Mouse (Mus musculus) megakaryocyte progenitor cell, adult 5-6 weeks (primary cell): ENCODE results near the gene Ngfr. TPM values are rescaled to one million over a fixed set of nuclear protein-coding genes. Genes with fewer than 3 reads are reported as not detected.
A peak's percentile ranks its signal among the peaks of the same experiment; 100 is the strongest.
"Not testable (repeated sequence)": the region's sequence is repeated elsewhere in the genome, so short reads cannot be mapped to it uniquely, and the experiment has no call there.

Experiments
- ATAC-seq: replicated peaks from 2 replicates; pipeline ENCODE4 v1.8.0; 2016; ENCODE audit warnings: mild to moderate bottlenecking, moderate TSS enrichment, inconsistent platforms; ENCODE audit not compliant: poor library complexity
- total RNA-seq, 2 experiments: library from RNA; stranded (forward) in 1 of 2; stranded (reverse) in 1 of 2; fragments of 157-497, 149-512 nt in 1 of 2; fragments of 200-1000 nt in 1 of 2; gene quantifications; 2 replicates each; pipeline versions ENCODE4 v1.2.3 to v1.2.4; 2015 to 2017

Ngfr gene
- total RNA-seq (2015), result not detected in 2 replicates
- total RNA-seq (2017), result not detected in 2 replicates

DNA sequence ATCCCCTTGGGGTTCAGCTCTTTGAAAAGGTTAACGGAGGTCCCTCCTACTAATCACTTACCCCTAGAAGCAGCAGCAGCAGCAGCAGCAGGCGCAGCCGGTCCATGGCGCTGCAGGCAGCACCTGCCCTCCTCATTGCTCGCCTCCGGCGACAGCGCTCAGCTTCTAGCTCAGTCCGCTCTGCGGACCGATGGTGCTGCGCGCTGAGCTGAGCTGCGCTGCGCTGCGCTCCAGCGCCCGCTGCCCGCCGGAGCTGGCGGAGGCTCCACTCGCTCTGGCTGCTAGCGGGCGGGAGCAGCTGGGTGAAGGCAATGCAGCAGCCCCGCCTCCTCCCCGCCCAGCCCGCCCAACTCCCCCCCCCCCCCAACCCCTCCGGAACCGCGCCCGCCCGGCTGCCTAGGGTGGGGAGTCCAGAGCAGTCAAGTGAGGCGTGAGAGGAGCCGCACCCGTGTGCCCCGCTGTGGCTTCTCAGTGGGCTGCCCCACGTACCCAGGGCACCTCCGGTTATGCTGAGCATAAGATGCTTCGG lies at the start of gene Ngfr:
Gene Ngfr, minus strand, starts transcription at position 313 of the 529 bp plus-strand sequence.
- peak; percentile 13; the same call in 1 of the 2 replicates for ATAC-seq

DNA sequence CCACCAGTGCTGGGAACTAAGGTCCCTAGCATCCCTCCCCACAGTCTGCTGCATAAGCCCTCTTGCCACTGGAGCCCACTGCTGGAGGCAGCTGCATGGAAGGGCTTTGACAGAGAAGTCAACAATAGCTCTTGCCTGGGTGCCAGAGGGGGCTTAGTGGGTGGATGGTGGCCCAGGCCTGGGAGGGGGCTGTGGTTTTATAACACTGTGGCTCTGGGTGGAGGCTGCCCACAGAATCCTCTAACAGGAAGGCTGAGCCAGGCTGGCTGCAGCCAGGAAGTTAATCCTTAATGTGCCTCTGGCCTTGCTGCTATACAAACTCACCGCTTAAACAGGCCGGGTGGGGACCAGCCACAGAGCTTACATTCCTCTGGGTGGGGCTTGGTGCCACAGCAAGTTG lies 47.5 kb upstream of the Ngfr start:
- ATAC-seq, result no peak

DNA sequence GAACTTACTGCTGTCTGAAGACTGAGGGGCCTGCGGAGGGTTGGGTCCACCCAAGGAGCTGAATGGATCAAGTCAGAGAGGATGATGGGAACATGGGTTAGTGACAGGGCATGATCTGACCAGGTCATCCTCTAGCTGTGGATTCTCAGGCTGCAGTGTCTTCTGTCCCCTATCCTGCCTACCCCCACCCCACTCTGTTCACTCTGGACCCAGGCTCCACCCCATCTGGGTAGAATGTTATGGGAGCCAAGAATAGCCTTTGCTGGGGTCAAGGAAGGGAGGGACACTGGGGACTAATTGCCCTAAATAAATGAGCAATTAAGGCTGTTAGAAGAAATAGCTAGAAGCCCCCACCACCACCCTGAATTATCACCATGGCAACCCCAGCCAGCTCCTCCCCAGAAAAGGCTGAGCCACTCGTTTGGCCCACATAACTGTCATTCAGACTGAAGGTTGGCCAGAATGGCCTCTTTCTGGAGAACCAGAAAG lies 46.0 kb upstream of the Ngfr start:
- ATAC-seq, result no peak

DNA sequence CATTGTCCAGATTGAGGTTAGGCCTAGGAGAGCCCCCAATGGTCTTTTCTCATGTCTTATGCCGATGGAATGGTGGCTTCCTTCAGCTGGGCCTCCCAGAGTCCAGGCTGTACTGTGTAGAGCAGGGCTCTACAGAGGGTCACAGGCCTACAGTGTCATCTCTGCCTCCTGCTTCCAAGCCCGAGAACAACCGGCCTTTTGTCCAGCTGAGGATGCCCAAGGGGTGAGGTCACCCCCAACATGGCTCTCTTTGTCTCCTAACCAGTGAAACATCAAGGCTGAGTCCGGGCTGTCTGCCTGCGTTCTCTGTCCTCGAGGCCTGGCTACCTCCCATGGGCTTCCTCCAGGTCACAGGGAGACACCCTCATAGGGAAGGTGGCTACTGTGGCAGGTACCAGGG lies 44.9 kb upstream of the Ngfr start:
- ATAC-seq, result no peak

DNA sequence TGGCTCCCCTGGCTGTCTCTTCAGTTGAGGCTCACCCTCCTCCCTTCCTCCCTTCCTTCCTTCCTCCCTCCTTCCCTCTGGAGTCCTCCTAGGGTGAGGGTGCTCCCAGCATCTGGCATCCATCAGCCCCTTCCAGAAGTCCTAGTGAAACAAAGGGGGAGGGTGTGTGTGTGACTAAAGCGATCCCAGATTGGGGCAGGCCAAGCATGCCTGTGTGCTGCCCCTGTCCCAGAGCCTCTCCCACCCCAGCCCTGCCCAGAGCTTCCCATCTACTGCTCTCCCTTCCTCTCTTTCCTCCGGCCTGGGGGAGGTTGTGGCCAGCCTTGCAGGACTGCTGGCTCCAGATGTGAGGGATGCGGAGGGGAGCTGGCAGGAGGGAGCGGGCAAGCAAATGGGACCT lies 43.8 kb upstream of the Ngfr start:
- ATAC-seq, result no peak

DNA sequence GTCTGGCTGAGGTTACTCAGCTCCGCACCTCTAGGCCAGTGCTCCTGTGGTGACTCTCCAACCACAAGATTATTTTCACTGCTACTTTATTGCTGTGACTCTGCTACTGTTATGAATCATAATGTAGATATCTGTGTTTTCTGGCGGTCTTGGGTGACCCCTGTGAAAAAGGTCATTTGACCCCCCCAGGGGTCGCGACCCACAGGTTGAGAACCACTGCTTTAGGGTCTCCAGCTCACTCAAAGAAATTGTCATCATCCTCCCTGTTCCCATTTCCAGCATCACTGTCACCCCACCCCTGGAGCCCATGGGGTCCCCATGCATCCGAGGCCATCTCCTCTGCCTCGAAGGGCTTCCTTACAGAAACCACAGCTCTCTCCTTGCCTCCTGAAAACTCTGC lies 43.0 kb upstream of the Ngfr start:
- no peak for ATAC-seq

DNA sequence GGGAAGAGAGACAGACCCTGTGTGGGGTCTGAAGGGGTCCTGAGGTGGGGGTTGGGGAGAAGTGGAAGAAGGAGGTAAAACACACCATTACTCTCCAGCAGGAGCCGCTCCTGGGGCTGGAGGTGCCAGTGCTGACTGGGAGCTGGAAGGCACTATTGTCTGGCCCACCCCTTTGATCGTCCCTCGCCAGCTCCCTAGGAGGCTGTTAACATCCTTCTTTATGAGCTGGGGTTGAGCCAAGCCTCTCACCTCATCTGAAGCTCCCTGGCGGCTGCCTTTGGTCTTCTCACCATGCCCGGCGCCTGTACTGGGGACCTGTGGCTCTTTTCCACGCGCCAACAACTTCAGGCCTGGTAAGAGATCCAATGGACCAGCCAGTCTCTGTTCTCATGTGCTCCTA lies 34.9 kb upstream of the Ngfr start:
- no peak for ATAC-seq

DNA sequence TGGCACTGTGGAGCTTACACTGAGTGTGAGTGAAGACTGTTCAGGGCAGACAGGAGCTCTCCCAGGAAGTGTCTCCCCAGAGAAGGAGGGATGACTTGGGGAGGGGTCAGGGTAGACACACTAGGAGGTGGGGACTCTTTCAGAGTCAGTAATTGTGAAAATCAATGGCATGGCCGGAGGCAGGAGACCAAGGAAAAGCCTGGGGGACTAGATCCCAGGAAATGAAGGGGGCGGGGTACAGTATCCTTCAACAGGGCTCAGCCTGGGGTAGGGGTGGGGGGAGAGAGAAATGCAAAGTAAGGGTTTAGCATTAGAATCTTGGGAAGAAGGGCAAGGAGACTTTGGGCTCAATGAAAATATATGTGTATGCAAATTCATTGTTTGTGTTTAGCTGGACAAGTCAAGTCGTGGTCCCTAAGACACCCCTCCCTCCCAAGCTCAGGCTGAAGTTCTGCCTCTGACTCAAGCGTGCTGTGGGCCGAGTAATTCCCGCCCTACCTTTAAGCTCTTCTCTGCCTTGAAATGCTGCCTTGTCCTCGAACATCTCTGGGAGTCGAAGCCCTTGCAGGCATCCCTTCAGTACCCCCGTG lies 34.1 kb upstream of the Ngfr start:
- no peak for ATAC-seq

DNA sequence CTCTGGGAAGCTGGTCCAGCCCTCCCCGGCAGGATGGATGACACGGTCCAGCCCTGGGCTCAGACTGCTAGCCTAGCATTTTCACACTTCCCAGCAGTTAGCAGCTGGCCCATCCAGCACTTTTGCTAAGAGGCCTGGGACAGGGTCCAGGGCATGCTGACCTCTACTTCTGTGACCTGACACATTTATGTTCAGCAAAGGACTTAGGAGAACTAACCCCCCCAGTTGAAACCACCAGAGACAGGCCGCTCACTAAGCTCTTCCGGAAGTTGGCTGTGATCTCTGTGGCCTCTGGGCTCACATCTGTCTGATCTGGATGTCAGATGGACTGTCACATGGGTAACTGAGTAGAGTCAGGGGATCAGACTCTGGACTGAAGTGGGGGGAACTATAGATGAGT lies 33.5 kb upstream of the Ngfr start:
- ATAC-seq, result no peak

DNA sequence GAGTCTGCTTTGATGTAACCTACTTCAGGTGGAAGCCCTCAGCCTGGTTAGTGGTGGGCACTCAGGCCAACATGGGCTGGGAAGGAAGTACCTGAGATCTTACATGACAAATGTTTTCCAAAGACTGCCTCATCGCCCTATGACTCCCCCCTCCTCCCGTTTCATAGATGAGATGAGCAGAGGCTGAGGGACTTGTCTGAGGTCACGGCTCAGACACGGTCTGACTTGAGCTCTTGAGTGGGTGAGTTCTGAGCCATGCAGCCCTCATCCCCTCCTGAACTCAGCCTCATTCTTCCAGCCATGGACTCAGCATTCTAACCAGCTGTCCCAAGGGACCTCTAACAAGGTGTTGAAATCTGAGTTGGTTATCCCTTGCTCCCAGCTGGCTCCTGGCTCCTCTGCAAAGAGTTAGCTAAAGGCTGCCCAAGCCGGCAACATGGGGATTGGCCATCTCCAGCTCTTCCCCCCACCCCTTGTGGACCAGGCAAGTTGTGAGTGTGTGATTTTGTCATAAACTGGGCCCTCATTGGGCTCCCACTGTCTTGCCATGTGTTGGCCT lies 32.4 kb upstream of the Ngfr start:
- ATAC-seq, result no peak

DNA sequence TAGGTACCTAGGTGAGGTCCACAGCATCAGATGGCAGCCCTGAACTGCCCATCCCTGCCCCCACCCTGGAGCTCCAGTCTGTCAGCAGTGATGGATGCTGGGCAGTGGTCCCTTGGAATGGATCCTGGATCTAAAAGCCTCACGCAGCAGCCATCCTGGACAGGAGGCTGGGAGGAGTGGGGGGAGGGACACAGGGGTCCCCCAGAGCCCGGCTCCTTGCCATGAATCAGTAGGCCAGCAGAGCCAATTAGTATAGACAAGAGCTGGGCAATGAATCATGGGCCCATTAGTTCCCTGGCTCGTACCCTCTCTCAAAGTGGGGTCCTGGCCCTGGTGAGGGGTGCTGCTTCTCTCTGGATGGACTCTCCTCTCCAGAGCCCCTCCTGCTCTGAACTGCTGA lies 31.5 kb upstream of the Ngfr start:
- no peak for ATAC-seq

DNA sequence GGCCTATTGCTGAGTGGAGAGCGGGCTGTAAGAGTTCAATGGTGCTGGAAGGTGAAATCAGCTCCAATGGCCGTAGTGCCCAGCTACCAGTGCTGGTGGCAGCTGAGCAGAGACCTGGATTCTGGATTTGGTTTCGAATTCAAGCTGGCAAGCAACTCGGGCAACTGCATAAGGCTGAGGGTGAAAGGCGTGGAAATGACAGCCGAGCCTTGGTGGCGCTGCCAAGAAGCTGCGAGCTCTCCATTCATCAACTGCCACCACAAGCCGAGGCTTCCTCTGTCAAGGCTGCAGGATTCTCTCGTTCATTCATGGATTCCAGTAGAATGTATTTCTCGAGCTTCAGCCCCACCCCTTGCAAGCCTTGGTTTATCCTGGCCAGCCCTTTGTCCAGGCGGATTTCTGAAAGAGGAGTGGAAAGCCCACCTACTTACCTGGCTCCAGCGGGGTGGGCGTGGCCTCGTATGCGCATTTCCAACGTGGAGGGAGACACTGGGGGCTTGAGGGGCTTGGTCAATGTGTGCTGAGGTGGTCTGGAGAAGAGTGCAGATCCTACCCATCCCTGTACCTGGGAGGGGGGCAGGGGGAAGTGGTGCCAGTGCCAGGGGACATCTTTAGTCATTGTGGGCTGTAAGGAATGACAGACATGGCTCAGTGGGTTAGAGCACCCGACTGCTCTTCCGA lies 30.4 kb upstream of the Ngfr start:
- ATAC-seq, result no peak

DNA sequence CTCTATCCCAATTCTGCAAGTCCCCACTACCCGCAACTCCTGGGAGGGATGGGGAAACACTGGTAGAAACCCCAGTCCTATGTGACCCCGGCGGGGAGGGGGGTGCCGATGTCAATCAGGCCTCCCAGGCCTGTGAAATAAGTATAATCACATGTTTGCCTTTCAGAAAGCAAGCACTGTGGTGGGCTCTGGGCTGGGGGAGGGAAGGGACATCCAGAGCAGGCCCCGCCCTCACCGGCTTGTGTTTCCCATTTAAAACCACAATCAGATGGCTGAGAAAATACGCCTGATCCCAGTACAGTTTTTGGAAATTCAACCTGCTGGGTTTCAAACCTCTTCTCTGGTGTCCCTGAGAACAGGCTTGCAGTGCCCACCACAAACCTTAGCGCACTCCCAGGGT lies 27.2 kb upstream of the Ngfr start:
- no peak for ATAC-seq

DNA sequence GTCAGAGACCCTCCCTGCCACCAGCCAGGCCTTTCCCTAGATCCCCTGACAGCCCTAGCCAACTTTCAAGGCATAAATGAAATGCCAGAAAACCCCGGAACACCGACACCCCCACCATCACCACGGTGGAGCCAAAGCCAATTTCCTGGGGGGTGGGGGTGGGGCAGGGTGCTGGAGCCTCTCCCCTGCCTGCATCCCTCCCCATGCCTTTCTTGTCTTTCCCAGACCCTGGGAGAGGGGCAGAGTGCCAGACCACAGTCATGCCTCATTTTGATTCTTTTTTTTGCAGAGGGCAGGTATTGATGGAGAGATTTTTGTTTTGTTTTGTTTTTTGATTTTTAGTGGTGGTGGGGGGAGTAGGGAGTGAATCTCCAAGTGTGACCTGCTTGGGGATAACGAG lies 23.7 kb upstream of the Ngfr start:
- no peak for ATAC-seq

DNA sequence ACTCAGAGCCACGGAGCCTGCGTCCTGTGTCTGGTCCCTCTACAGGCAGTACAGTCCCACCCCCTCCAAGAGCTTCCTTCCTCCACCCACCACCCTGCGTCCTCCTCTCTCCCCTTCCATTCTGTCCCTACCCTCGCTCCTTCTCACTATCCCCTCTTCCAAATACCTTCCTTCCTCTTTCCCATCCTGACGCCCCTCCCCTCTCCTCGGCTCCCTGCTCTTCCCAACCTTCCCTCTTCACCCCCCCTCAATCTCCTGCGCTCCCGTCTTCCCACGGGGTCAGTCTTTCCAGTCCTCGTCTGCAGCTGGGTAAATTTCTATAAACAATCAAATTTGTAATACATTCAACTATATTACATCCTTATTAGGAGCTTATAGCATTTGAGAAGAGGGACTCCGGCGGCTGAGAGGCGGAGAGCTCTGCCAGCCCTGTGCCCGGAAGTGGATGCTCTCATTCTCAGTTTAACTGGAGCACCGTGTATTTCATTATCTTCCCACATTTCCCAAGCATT lies 22.9 kb upstream of the Ngfr start:
- ATAC-seq, result no peak

DNA sequence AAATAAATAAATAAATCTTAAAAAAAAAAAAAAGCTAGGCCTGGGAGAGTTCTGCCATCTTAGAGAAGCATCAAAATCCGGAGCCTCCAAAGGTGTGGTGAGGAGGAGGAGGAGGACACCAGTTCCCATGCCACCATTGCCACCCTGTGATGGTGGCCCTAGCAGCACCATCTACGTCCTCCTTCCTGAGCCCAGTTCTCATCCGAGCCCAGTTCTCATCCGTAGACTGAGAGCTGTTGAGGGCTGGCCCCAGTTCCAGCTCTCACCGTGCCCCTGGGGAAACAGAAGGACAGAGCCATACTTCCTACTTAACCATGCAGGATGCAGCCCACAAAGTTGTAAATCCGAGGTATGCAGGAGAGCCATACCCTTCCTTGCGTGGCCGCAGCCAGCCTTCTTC lies 22.4 kb upstream of the Ngfr start:
- ATAC-seq, result no peak

DNA sequence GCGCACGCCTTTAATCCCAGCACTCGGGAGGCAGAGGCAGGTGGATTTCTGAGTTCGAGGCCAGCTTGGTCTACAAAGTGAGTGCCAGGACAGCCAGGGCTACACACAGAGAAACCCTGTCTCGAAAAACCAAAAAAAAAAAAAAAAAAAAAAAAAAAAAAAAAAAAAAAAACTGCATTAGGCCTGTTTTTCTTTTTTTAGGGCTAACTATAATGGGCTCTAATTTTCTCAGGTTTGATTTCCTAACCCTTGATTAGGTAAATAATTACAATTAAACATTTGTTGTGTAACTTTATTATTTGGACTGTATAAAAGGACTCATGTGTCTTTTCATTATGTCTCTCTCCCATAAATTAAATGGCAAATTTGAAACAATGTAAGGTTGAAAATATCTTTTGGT lies 19.8 kb upstream of the Ngfr start:
- not testable (repeated sequence) for ATAC-seq

DNA sequence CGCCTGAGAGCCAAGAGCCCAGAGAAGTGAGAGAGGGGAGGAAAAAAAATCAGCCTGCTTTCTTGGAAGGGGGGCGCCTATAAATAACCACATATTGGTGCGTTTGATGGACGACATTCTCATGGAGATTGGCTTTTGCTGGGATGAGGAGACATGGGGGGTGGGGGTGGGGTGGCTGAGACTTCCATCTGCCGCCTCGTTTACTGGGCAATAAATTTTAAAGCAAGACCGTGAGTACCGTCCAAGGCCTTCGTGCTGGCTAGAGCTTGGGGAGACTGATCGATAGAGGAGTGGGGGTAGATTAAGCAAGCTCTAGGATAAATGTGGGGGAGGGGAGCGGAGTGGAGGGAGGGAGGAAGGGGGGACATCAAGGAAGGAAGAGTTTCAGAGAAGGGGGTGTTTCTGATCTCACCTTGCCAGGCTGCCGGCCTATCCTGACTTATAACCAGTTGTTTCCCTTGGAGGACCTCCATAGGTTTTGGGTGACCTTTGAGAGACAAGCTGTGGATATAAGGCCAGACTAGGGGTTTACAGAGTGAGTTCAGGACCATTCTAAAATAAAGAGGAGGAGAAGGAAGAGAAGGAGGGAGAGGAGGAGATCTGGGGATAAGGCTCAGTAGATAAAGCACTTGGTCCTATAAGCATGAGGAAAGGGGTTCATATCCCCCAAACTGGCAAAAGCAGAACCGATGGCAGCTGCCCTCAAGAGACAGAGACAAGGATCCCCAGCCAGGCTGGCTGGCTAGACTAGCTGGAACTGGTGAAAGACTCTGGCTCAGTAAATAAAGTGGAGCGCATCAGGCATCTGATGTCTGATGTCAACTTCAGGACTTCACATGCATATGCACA lies 10.9 kb upstream of the Ngfr start:
- ATAC-seq, result no peak

DNA sequence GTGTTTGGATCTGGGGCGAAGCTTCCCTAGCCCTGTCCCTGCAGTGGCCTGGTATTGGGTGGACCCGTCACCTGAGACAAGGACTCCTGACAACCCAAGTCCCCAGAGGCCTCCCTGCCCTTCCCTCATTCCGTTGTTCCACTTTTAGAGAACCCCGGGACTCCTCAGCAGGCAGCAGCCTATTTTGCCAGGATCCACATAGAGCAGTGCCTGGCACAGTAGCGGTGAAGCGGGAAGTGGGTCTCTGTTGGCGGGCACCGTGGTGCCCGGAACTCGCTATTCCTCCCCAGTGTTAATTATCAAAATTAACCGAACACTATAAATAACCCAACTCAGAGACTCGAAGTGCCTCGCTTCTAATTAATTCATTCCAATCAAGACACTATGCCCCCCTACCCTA lies 10.2 kb upstream of the Ngfr start:
- ATAC-seq, result no peak

DNA sequence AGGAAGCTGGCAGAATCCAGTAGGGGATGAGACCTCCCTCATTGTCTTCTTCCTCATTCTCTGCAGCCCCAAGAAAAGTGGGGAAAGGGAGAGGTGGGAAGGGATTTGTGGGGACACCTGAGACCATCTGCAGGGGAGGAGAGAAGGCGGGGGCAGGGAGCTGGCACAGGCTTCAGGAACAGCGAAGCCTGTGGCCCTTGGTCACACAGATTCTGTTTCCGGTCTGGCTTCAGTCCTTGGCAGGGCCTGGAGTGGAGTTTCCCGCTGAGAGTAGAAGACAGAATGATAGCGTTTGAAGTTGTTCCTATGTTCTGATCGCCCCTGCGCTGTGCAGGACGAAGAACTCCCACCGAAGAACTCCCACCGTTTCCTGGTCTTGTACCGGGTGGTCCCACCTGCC lies 9.2 kb upstream of the Ngfr start:
- no peak for ATAC-seq

DNA sequence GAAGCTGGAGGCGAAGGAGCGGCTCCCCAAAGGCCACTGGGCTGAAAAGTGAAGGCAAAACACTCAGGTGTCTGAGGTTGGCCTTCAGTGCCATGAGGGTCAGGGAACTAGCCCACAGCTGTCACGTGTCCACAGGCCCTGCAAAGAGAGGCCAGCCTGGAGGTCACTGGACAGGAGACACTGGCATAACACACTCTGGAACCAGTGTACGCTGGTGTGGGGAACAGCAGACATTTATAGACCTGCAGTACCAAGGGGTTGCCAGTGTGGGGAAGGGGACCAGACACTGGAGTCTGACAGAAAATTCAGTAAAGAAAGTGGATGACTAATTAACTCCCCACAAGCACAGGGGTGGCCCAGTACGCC lies 8.6 kb upstream of the Ngfr start:
- no peak for ATAC-seq
